ENCODE assay signal across 13 mouse cellular contexts in the genomic region with DNA sequence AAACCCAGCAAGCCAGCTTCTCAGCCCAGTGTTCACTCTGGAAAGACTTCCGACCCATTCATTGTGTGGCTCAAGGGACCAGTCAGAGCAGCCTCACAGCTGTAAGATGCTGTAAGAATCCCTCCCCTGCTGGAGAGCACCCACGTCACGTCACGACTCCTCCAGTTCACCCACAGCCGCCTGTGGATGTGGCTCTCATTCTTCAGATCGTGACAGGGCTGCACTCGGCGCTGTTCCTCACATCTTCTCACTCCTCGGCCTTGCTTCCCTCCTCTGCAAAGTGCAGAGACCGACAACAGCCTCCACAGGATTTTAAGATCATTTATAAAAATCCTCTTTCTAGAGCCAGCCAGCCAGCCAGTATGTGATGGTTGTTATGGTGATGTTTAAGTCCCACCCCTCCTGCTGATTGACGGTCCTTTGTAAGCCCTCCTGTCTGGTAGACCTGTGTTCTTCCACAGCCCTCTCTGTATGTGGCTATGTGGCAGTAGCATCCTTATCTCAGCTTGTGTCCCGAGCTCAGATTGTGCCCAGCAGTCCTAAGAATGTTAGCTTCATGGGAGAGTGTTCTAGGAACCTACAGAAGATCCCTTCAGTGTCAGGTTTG.
A peak's percentile ranks its signal among the peaks of the same experiment; 100 is the strongest.
DNase-seq lines count a peak whose midpoint lies in the region; ATAC-seq lines count a peak whose summit lies in the region.
"Had no signal": no experiment of that assay in that cellular context is flagged by ENCODE, and none has a peak within 500 bp of the region (broad histone marks: within the 10 kb centered on the region; RNA-seq: fewer than 3 reads in every experiment).

No protein-coding gene starts in this region.

- peak; percentile 74 for DNase-seq in forebrain, embryonic 14.5 days (ENCODE audit: low spot score)
- peak; percentile 35 to 52 for DNase-seq in frontal cortex, postnatal 14 days (ENCODE audit: low spot score in 2 of 2)
- DNase-seq in left cerebral cortex, postnatal 25 days (ENCODE audit: low spot score in 2 of 2) = peak; percentile 61 to 79
- DNase-seq in retina, postnatal 1 day = peak; percentile 48
- no peak for DNase-seq in adrenal gland, postnatal 36 days
- DNase-seq in kidney, adult 11 months = no peak
- no peak for DNase-seq in thymus, postnatal 14 days
- DNase-seq: gastrocnemius, postnatal 25 days; heart, postnatal 4 days; kidney, postnatal 10 days; liver; lung, postnatal 36 days; thymus, postnatal 4 days had no signal

- no peaks in the 10 kb centered on the region for H3K4me1 ChIP-seq in forebrain, embryonic 14.5 days (ENCODE audit: control insufficient read depth, insufficient read depth, low read length)

- peak; percentile 85 for ATAC-seq in forebrain, embryonic 14.5 days

- WGBS in forebrain, embryonic 14.5 days = 66% methylated on average over 12 of the region's 12 CpGs

- H3K27ac ChIP-seq in forebrain, embryonic 14.5 days (ENCODE audit: low read depth, low read length) = peak overlapping the region; percentile 70

- H3K9ac ChIP-seq in forebrain, embryonic 14.5 days (ENCODE audit: low read length) = peak overlapping the region; percentile 32; the same call in 1 of the 2 replicates

- H3K4me3 ChIP-seq in forebrain, embryonic 14.5 days (ENCODE audit: low read depth, low read length) = no peak overlapping the region

- H3K4me2 ChIP-seq in forebrain, embryonic 14.5 days (ENCODE audit: low read length) = peak overlapping the region; percentile 18; the same call in 1 of the 2 replicates

- H3K27me3 ChIP-seq in forebrain, embryonic 14.5 days (replicated peaks; ENCODE audit: control insufficient read depth, insufficient read depth, low read length) = no peaks in the 10 kb centered on the region

- no peaks in the 10 kb centered on the region for H3K36me3 ChIP-seq in forebrain, embryonic 14.5 days (ENCODE audit: control insufficient read depth, insufficient read depth, low read length)

- intact Hi-C loops in left cerebral cortex, postnatal 25 days (cut with DNase I) = loop anchor here (5.0 kb wide), 1 partner anchor 53 kb away; no protein-coding TSS in a partner anchor

- H3K9me3 ChIP-seq in forebrain, embryonic 14.5 days (replicated peaks; ENCODE audit: control insufficient read depth, low read length) = no peaks in the 10 kb centered on the region

Comparison
In these comparisons a context has a peak if more than half of its experiments do, and no peak if none do; other contexts are left out.
1. DNase-seq: peak in forebrain, embryonic 14.5 days (single experiment), frontal cortex, postnatal 14 days (2 of 2), left cerebral cortex, postnatal 25 days (2 of 2) and retina, postnatal 1 day (single experiment); none in adrenal gland, postnatal 36 days (0 of 2), kidney, adult 11 months (single experiment) and thymus, postnatal 14 days (single experiment).